Mouse (Mus musculus) heart, adult 2 months (tissue): Measurements from ENCODE around the gene Acp4. TPM values are rescaled to one million over a fixed set of nuclear protein-coding genes. Genes with fewer than 3 reads are reported as not detected.

Experiments
- polyA plus RNA-seq: library from polyadenylated mRNA; depleted of rRNA; stranded (reverse); fragments of >200 nt; gene quantifications from 2 replicates; pipeline ENCODE4 v1.2.3, GENCODE M21; 2012; rRNA removed
- total RNA-seq, 2 experiments: library from RNA; stranded (reverse); gene quantifications; 2 replicates each; pipeline ENCODE4 v1.2.3; 2021

Acp4 gene
- total and polyA plus RNA-seq, 3 experiments: not detected

Other genes with a start within 250 kb of the Acp4 start
- gene Klk1b26, start 245.2 kb downstream of the Acp4 start, total RNA-seq: 1 to 10 TPM; 1.5 to 2.6 TPM
- 0.15 and 0.90 TPM in 2 replicates for gene Klk1b26, start 245.2 kb downstream of the Acp4 start, polyA plus RNA-seq
- gene Klk1b27, start 205.1 kb downstream of the Acp4 start, total RNA-seq: not detected
- not detected in 2 replicates for gene Klk1b27, start 205.1 kb downstream of the Acp4 start, polyA plus RNA-seq
- gene Klk1b21, start 155.1 kb downstream of the Acp4 start, total RNA-seq: not detected
- gene Klk1b21, start 155.1 kb downstream of the Acp4 start, polyA plus RNA-seq: not detected in 2 replicates
- not detected for gene Klk1b22, start 144.7 kb downstream of the Acp4 start, total RNA-seq
- 4.0 TPM in 1 of 2 replicates, not detected in the other for gene Klk1b22, start 144.7 kb downstream of the Acp4 start, polyA plus RNA-seq
- gene Klk1b16, start 120.6 kb downstream of the Acp4 start, total RNA-seq: not detected
- gene Klk1b16, start 120.6 kb downstream of the Acp4 start, polyA plus RNA-seq: not detected in 2 replicates
- not detected for gene Klk1b24, start 69.1 kb downstream of the Acp4 start, total RNA-seq
- not detected in 2 replicates for gene Klk1b24, start 69.1 kb downstream of the Acp4 start, polyA plus RNA-seq
- gene Klk1b3, start 59.2 kb downstream of the Acp4 start, total RNA-seq: not detected
- not detected in 2 replicates for gene Klk1b3, start 59.2 kb downstream of the Acp4 start, polyA plus RNA-seq
- gene Klk1b4, start 49.9 kb downstream of the Acp4 start, total RNA-seq: not detected
- 0.14 TPM in 1 of 2 replicates, not detected in the other for gene Klk1b4, start 49.9 kb downstream of the Acp4 start, polyA plus RNA-seq
- not detected for gene Klk1b5, start 41.4 kb downstream of the Acp4 start, total RNA-seq
- not detected in 2 replicates for gene Klk1b5, start 41.4 kb downstream of the Acp4 start, polyA plus RNA-seq
- not detected for gene Klk1, start 32.0 kb downstream of the Acp4 start, total RNA-seq
- 0.38 and 0.62 TPM in 2 replicates for gene Klk1, start 32.0 kb downstream of the Acp4 start, polyA plus RNA-seq
- gene Gm36864, start 21.2 kb downstream of the Acp4 start, total RNA-seq: not detected
- not detected in 2 replicates for gene Gm36864, start 21.2 kb downstream of the Acp4 start, polyA plus RNA-seq
- under 1 TPM; 0.68 to 0.70 TPM for gene 1700028J19Rik, start 10.7 kb downstream of the Acp4 start, total RNA-seq
- 1.3 and 2.1 TPM in 2 replicates for gene 1700028J19Rik, start 10.7 kb downstream of the Acp4 start, polyA plus RNA-seq
- 10 to 100 TPM; 12.0 to 12.3 TPM for gene 2410002F23Rik, start 10.7 kb downstream of the Acp4 start, total RNA-seq
- gene 2410002F23Rik, start 10.7 kb downstream of the Acp4 start, polyA plus RNA-seq: 29.5 and 37.6 TPM in 2 replicates
- not detected for gene Gm15517, start 4.1 kb upstream of the Acp4 start, total RNA-seq
- not detected in 2 replicates for gene Gm15517, start 4.1 kb upstream of the Acp4 start, polyA plus RNA-seq
- 1 to 10 TPM in 1 of 2 experiments, under 1 TPM in 1; 0.60 to 1.1 TPM for gene Clec11a, start 49.5 kb upstream of the Acp4 start, total RNA-seq
- 1.8 and 2.0 TPM in 2 replicates for gene Clec11a, start 49.5 kb upstream of the Acp4 start, polyA plus RNA-seq
- 1 to 10 TPM; 1.2 to 2.3 TPM for gene Shank1, start 52.9 kb upstream of the Acp4 start, total RNA-seq
- gene Shank1, start 52.9 kb upstream of the Acp4 start, polyA plus RNA-seq: 0.94 and 1.1 TPM in 2 replicates
- 1 to 10 TPM; 1.4 to 2.5 TPM for gene Syt3, start 126.7 kb upstream of the Acp4 start, total RNA-seq
- gene Syt3, start 126.7 kb upstream of the Acp4 start, polyA plus RNA-seq: 3.1 and 3.2 TPM in 2 replicates
- gene 1700008O03Rik, start 128.4 kb upstream of the Acp4 start, total RNA-seq: under 1 TPM; 0.21 to 0.25 TPM
- 0.12 and 0.47 TPM in 2 replicates for gene 1700008O03Rik, start 128.4 kb upstream of the Acp4 start, polyA plus RNA-seq
- gene Lrrc4b, start 171.6 kb upstream of the Acp4 start, total RNA-seq: 10 to 100 TPM; 30.1 to 34.1 TPM
- gene Lrrc4b, start 171.6 kb upstream of the Acp4 start, polyA plus RNA-seq: 33.2 and 36.2 TPM in 2 replicates
- gene Aspdh, start 208.0 kb upstream of the Acp4 start, total RNA-seq: 1 to 10 TPM; 1.3 to 1.5 TPM
- 2.4 and 2.6 TPM in 2 replicates for gene Aspdh, start 208.0 kb upstream of the Acp4 start, polyA plus RNA-seq
- 100 to 1,000 TPM; 139 to 147 TPM for gene Josd2, start 210.6 kb upstream of the Acp4 start, total RNA-seq
- 211 and 242 TPM in 2 replicates for gene Josd2, start 210.6 kb upstream of the Acp4 start, polyA plus RNA-seq
- gene Emc10, start 239.2 kb upstream of the Acp4 start, total RNA-seq: 10 to 100 TPM; 86.1 to 87.6 TPM
- 152 and 180 TPM in 2 replicates for gene Emc10, start 239.2 kb upstream of the Acp4 start, polyA plus RNA-seq
- gene Fam71e1, start 239.2 kb upstream of the Acp4 start, total RNA-seq: 1 to 10 TPM; 2.6 to 3.3 TPM
- gene Fam71e1, start 239.2 kb upstream of the Acp4 start, polyA plus RNA-seq: 4.1 and 6.4 TPM in 2 replicates